Mouse (Mus musculus) brain, embryonic 18.5 days (tissue): ENCODE measurements at regions not wholly inside any gene's neighbourhood (a gene's known extent, or its start where the extent isn't known, plus 50 kb on each side); places are given as distances from the start of the nearest gene placed in this dataset.

ENCODE experiments used
- DNase-seq: peaks from one replicate; pipeline ENCODE4 v3.0.0-alpha.2; 2012; ENCODE audit warnings: low read depth, low spot score

DNA sequence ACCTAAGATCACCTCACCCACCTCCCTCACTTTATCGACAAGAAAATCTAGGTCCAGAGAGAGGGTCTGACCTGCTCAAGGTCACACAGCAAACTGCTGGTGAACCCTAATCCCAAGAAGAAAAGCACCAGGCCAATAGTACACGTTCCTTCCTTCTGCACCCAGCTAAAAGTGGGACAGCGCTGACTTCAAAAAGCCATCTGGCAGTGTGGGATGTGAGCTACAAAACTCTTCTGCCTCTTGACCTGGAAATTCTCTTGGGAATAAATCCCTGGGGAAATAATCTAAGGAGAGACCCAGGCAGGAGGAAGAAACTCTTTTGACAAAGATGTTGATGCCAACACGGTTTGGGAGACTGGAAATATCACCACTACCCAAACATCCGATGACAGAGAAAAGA is 175.4 kb downstream of the Cct6b start:
- DNase-seq: no peak

DNA sequence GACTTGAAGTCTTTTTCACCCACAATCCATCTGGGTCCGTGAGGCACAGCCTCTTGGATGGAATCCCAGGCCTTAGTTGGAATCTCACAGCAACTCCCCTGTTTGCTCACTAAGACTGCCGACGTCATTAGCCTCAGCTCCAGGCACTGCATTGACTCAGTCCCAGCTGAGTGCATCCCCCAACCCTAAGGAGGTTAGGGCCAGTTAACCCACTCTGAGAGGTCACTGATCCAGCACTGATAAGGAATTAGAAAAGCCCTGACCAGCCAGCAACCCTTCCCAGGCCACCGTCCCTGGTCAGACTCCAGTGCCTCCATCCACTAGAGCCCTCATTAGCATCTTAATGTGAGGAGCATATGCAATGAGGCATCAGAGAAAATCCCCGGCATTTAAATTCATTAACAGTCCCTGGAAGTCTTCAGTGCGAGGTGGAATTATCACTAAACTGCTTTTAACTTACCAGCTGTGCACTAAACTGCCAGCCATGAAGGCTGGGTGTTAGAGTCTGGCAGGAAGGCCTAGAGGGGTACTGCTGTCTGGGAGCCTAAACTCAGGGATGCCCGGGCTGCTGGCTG is 184.2 kb downstream of the Cct6b start:
- DNase-seq: no peak

DNA sequence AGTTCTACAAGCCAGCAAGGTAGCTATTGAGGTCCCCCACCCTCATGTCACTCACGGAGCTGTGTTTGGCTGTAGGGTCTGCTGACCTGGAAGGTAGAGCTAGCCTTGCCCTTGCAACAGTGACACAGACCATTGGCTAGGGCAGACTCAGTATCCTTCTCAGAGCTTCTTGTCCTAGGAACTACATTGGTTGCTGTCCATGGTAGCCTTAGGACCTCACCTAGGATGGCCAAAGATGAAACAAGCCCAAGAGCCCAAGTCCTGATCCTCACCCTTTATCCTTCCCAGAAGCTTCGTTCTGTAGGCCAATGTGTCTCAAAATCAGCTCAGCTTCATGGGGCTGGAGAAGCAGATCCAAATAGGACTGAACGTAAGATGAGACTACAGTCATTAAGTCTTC is 187.3 kb downstream of the Tmem132e start:
- no peak for DNase-seq

DNA sequence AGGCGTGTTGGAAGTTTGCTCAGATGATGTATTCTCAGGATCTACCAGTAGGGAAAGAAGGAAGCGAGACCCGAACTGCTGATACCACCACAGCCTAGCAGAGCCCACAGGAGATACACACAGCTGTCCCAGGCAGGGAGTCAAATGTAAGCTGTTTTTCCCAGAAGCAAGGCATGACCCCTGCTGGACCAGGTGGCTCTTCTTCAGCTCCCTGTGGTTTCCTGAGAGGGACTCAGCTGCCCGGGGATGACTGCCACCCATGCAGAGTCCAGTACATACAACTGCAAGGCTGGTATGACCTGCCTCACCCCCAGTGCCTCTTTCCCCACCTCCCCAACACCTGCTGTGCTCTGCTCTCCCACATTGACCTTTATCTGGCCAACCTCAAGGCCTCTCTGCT is 184.4 kb downstream of the Tmem132e start:
- DNase-seq: no peak

DNA sequence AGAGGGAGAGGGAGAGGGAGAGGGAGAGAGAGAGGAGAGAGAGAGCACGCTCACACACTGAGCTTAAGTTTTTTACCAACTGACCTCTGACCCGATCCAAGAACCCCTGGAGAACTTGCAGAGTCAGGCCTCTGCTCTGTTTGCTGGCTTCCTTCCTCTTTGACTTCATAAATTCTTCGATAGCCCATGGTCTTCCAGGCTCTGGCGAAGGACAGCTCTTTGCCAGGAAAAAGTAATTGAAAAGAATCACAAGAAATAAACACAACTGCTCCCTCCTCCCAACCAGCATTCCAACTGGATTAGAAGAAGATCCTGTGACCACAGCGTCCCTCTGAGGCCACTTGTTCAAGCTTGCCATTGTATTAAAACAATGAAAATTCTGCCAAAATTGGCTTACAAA is 182.8 kb downstream of the Tmem132e start:
- no peak for DNase-seq

DNA sequence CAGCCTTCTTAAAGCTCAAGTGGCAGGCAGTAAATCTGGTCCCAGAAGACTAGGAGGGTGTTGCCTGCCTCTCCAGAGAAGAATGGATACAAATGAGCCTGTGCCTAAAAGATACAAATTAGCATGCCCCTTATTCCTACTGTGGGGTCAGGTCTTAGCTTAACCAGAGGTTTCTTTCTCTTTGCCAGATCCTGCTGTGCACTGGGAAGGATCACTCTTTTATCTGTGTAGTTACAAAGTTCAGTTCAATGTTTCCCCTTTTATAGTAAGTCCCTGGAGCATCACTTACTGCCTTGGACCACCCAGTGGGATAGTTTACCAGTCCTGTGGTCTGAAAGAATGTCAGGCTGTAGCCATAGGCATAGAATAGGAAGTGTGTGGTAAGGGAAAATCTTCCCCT is 181.1 kb downstream of the Tmem132e start:
- no peak for DNase-seq

DNA sequence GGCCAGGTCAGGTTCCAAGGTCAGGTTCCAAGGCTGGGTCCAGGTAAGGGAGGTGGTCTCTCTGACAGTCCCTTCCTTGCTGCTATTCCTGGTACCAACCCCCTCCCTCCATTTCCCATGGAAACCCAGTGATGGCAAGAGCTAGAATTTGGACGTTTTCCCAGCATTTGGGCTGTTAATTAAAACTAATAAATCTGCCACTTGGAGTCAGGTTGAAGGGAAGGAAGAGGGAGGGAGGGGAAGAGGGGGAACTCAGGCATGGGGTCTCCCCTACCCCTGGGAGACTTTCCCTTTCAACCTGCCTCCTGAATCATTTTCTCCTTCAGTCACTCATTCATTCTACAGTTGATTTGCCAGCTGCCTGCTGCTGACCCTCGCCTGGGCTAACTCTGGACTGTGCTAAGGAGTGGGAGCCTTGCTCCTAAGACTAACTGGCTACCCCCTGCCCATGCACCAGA is 179.5 kb downstream of the Tmem132e start:
- DNase-seq: peak; percentile 60

DNA sequence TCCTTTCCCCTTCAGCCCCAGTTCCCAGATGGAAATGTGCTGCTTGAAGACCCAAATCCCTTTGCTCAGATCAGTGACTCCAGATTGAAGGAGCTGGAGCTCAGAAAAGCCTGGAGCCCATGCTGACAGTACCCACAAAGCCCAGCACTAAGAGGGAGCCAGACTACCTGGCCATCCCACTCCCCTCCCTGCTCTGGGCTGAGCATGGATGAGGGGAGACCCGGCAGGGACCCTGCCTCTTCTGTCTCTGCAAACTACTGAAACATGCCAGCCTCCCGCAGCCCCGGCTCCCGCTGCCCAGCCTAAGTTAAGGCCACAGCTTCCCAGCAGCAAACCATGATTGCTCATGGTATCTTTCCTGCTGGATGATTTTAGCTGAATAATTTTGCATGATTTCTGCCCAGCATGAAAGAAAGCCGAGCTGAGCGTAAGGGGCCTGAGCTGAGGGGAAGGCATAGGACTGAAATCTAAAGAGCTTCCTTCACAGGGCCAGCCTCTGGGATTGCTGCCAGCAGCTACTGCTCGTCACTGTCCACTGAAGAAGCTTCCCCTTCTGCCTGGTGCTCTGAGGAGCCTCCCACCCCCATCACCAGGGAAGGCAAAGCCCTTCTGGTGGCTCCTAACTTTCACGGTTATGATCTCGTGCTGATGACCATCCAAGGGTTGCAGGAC is 178.4 kb downstream of the Tmem132e start:
- DNase-seq: no peak

DNA sequence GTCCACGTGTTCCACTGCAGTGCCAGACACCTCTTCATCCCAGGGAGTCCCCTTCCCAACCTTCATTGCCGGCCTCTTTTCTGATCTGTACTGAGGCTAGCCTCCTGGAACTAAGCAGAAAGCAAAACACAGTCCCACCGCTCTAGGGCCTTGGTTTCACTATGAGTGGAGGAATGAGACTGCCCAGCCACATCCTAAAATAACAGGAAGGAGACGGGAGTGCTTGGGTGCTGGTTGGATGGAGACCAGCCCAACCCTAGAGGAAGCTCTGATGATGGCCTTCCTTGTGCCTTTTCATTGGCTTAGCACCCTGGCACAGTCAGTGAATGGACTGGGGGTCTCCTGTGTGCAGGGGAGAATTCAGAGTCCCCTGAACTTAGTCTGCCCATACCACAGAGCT is 177.4 kb downstream of the Tmem132e start:
- DNase-seq: no peak

DNA sequence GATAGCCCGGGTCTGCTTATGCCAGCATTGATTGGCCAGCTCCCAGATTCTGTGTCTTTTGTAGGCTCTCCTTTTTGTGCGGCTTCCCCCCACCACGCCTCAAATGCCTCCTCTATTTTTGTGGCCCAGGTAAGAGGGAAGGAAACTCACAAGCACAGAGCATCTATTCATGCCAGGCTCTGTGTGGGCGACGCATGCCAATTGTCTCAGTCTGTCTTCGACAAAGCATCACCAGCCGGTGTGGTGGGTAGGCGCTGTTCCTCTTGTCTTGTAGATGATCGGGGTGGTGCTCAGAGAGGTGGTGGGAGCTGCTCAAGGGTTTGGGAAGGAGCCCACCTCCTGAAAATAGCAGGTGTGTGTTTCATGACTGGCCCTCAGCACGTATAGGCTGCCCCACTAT is 175.5 kb downstream of the Tmem132e start:
- DNase-seq: no peak

DNA sequence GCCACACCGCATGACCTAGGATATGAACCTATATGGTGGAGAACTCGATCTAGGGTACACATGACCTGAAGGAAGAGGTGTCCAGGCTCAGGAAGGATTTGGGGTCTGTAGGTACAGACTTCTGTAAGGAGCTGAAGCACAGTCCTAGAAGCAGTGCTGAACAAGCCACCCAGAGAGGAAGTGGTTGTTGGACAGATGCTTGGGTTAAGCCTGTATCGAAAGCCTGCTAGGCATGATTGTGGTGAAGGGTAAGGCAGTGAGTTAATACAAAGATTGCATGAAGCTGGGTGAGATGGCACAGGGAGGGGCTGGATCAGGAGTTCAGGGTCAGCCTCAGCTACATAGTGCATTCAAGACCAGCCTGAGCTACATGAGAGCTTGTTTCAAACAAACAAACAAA is 153.3 kb downstream of the Tmem132e start:
- DNase-seq: no peak

DNA sequence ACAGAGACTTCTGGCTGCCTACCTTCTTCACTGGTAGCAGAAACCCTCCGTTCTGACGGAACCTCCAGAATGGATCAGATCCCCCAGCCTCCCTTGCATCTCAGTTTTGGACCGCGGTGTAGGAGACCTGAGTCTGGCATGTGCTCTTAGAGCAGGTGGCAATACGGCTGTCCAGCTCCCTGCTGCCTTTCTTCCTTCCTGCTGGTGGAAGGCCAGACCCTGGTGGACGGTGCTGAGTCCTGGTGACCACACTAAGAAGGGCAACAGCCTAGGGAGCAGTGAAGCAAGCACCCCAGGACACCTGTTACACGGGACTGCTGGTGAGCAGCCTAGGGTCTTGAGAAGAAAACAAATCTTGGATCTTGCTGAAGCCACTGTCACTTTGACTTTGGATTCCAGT is 152.7 kb downstream of the Tmem132e start:
- DNase-seq: no peak

DNA sequence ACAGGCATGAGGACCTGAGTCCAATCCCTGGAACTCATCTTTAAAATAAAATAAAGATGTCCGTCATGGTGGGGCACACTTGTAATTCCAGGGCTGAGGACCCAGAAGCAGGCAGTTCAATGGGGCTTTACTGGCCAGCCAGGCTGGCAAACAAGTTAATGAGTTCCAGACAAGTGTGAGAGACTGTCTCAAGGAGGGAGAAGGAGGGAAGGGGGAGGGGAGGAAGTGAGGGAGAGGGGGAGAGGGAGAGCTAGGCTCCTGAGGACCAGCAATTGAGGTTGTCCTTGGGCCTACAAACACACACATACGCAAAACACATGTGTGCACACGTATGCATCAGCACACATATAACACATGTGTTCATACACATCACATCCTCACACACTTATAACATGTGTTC is 149.2 kb downstream of the Tmem132e start:
- DNase-seq: no peak

DNA sequence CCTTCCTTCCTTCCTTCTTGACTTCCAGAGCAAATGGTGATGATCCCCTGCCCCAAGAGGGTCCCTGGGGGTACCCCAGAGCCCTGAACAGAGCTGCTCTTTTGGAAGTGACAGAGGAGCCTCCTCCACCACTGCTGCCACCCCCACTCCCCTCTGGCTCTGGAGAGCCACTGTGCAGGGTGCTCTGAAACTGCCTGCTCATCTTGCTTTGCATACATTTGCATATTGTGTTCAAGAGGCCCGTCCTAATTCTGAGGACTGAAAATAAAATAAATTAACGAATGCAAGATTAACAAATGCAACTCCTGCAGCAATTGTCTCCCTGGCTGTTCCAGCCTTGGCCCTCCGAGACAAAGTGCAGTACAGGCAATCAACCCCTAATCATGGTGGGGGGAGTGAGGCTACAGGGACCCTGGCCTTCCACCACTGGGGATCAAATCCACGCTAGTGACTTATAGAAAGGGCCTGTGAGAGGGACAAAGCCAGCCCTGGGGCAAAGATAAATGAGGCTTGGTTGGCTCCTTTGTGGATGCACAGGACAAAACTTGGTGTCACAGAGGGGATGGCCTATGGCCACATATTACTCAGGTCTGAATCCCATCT is 134.6 kb downstream of the Tmem132e start:
- DNase-seq: no peak

DNA sequence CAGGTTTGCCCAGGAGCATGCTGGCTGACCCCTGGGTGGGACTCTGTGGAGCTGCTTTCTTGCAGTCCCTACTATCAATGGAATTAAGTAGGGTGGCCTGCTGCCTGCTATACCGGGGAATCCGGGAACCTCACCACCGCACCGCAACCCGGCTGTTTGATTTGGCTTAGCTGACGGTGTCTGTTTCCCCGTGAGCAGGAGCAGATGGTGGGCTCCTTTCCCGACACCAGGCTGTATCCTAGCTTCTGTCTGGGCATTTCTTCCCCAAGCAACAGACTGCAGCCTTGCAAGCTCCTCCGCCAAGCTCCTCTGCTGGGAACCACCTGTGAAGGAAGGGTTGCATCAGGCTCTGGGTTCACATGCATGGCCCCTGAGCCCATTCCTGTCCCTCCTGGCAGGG is 132.7 kb downstream of the Tmem132e start:
- DNase-seq: peak; percentile 59

DNA sequence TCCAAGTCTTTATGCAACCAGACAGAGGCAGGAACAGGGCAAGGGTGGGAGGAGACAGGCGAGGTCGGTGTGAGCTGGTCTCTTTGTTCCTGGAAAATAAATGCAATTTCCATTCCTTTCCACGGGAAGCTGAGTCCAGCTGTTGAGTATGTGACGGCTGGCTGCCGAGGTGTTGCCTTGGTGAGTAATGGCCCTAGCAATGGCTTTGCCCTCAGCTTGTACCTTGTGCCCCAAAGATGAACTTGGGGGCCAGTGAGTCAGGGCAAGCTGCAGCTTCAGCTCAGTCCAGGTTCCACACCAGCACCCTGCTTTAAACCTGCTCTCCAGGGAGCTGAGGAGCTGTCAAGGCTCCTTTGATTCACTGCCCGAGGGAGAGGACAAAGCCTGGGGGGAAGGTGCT is 130.0 kb downstream of the Tmem132e start:
- DNase-seq: no peak

DNA sequence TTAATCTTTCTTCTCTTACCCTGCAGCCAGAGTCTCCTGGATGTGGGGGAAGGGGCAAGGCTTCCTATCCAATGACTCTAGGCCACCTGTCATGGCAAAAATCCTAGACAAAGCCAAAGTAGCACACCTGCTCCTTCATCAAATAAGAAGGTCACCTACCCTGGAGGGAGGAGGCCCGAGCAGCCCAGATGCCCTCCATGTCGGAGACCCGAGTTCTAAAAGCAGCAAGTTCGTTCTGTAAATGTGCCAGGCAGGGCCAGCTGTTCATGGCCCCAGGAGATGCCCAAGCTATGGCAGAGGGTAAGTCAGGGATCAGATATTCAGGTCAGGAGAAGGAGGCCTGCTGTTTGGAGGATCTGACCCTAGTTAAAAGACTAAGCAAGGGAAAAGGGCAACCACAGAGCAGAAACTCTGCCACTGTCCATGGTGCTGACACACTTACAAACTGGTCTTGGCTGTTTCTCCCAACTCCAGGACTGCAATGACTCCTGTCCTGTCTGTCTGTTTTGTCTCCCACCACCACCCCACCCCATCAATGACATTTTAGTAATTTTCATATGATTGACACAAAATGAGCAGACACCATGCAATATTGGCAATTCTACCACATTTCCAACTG is 125.9 kb downstream of the Tmem132e start:
- no peak for DNase-seq

DNA sequence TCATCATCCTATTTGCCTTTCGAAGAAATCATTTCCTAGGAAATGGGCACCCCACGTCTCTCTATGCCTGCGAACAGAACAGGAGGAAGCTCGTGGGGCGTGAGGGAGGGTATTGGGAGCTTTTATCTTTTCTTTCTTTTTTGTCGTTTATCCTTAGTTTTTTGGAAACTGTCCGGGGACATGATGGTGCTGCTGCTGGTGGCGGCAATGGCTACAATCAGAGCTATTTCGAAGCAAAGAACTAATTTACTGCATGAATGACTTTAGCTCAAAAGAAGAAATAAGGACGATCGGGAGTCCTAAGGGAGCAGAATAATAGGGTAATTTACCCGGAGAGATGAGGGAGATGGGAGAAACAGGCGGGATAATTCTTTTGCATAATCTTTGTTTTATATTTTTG is 119.9 kb downstream of the Tmem132e start:
- no peak for DNase-seq
